Mouse (Mus musculus): ENCODE data around the gene Tas2r143. TPM values are rescaled to one million over a fixed set of nuclear protein-coding genes. Genes with fewer than 3 reads are reported as not detected.

Gene Tas2r143
- total RNA-seq, 2 experiments from 2014 or later: not detected

- no peak for DNase-seq
These were observed 2.9 kb upstream of the Tas2r143 start for GRCm38 (mm10) chr6:42397041-42397657.

GRCm38 (mm10) chr6:42398285-42398684 lies 1.8 kb upstream of the Tas2r143 start:
- no peak for DNase-seq

GRCm38 (mm10) chr6:42398998-42399397 lies 1.0 kb upstream of the Tas2r143 start:
- no peak for DNase-seq

GRCm38 (mm10) chr6:42405134-42405533 lies 5.1 kb downstream of the Tas2r143 start, which contains the start of gene Tas2r135:
Gene Tas2r135, plus strand, starts transcription at chr6:42405434.
- no peak for DNase-seq

GRCm38 (mm10) chr6:42419443-42419842 lies 19.4 kb downstream of the Tas2r143 start:
- no peak for DNase-seq

- DNase-seq: no peak
These were observed 21.4 kb downstream of the Tas2r143 start for GRCm38 (mm10) chr6:42421439-42421838.

GRCm38 (mm10) chr6:42424472-42424871 lies 24.4 kb downstream of the Tas2r143 start:
- DNase-seq: no peak

GRCm38 (mm10) chr6:42426337-42426736 lies 26.3 kb downstream of the Tas2r143 start:
- DNase-seq: no peak

GRCm38 (mm10) chr6:42433554-42433953 lies 33.5 kb downstream of the Tas2r143 start:
- no peak for DNase-seq

GRCm38 (mm10) chr6:42434446-42434845 lies 34.4 kb downstream of the Tas2r143 start, which contains the start of gene Tas2r126:
Gene Tas2r126, plus strand, starts transcription at chr6:42434535.
- no peak for DNase-seq

GRCm38 (mm10) chr6:42435490-42435889 lies 35.5 kb downstream of the Tas2r143 start:
- no peak for DNase-seq

GRCm38 (mm10) chr6:42441395-42441794 lies 41.4 kb downstream of the Tas2r143 start:
- DNase-seq: no peak

- DNase-seq: no peak
These were observed 44.5 kb downstream of the Tas2r143 start for GRCm38 (mm10) chr6:42444491-42444890.

- no peak for DNase-seq
These were observed 47.3 kb downstream of the Tas2r143 start for GRCm38 (mm10) chr6:42447381-42447780.

Other genes with a start within 250 kb of the Tas2r143 start
- not detected for gene Tas2r144, start 184.9 kb upstream of the Tas2r143 start, total RNA-seq (2021)
- gene Gstk1, start 154.3 kb upstream of the Tas2r143 start, total RNA-seq (2021): 10 to 100 TPM; 10.9 to 12.7 TPM
- gene Tmem139, start 138.3 kb upstream of the Tas2r143 start, total RNA-seq (2021): not detected
- gene Casp2, start 135.3 kb upstream of the Tas2r143 start, total RNA-seq (2021): 10 to 100 TPM; 10.5 to 18.3 TPM
- gene Clcn1, start 113.6 kb upstream of the Tas2r143 start, total RNA-seq (2021): 10 to 100 TPM; 74.8 to 78.2 TPM
- 1 to 10 TPM in 1 of 2 experiments, under 1 TPM in 1; 0.85 to 1.2 TPM for gene Fam131b, start 75.6 kb upstream of the Tas2r143 start, total RNA-seq (2021)
- gene Zyx, start 50.6 kb upstream of the Tas2r143 start, total RNA-seq (2021): 10 to 100 TPM; 49.8 to 58.8 TPM
- under 1 TPM; 0.35 to 0.36 TPM for gene Epha1, start 27.0 kb upstream of the Tas2r143 start, total RNA-seq (2021)
- gene Tas2r135, start 5.2 kb downstream of the Tas2r143 start, total RNA-seq (2021): not detected
- gene Tas2r126, start 34.3 kb downstream of the Tas2r143 start, total RNA-seq (2021): not detected
- gene Olfr458, start 65.0 kb downstream of the Tas2r143 start, total RNA-seq (2021): not detected
- not detected for gene Olfr457, start 76.1 kb downstream of the Tas2r143 start, total RNA-seq (2021)
- gene Olfr456, start 87.0 kb downstream of the Tas2r143 start, total RNA-seq (2021): not detected
- gene Olfr455, start 147.3 kb downstream of the Tas2r143 start, total RNA-seq (2021): not detected
- not detected for gene Tcaf3, start 197.5 kb downstream of the Tas2r143 start, total RNA-seq (2021)
- 1 to 10 TPM; 6.0 to 6.3 TPM for gene Tcaf2, start 245.0 kb downstream of the Tas2r143 start, total RNA-seq (2021)

All from gastrocnemius, postnatal 10 days (tissue).